Comparison of ENCODE assay signal across 8 mouse cellular contexts in genomic region chr12:113139908-113140615, GRCm38 (mm10). TPM values are rescaled to one million over a fixed set of nuclear protein-coding genes. Genes with fewer than 3 reads are reported as not detected.
DNase-seq lines count a peak whose midpoint lies in the region; ATAC-seq and TF ChIP-seq lines count a peak whose summit lies in the region.

TSS of gene Crip2 (plus strand) at chr12:113140236.

- H3K36me3 ChIP-seq in CH12.LX (replicated peaks in 1 of 2; ENCODE audit: control insufficient read depth in 1 of 2, insufficient read depth in 1 of 2, low read length in 1 of 2): peaks cover 31 to 61% of the 10 kb centered on the region in 2 experiments
- H3K36me3 ChIP-seq in forebrain, embryonic 13.5 days (ENCODE audit: poor library complexity, severe bottlenecking): peaks cover 57% of the 10 kb centered on the region
- peaks cover 39% of the 10 kb centered on the region for H3K36me3 ChIP-seq in heart, postnatal 0 days (replicated peaks; ENCODE audit: control insufficient read depth, insufficient read depth, low read length)
- peaks cover 11% of the 10 kb centered on the region for H3K36me3 ChIP-seq in liver, embryonic 14.5 days (replicated peaks; ENCODE audit: control insufficient read depth, insufficient read depth, low read depth)
- peaks cover 55% of the 10 kb centered on the region for H3K36me3 ChIP-seq in neural tube, embryonic 12.5 days

- H3K4me2 ChIP-seq in CH12.LX (ENCODE audit: insufficient read depth, low read depth, poor library complexity, severe bottlenecking): peak within 1 kb of the TSS; percentile 65
- H3K4me2 ChIP-seq in forebrain, embryonic 13.5 days: peak within 1 kb of the TSS; percentile 84
- peak within 1 kb of the TSS; percentile 91 for H3K4me2 ChIP-seq in heart, postnatal 0 days (ENCODE audit: low read depth, low read length)
- peak within 1 kb of the TSS; percentile 94 for H3K4me2 ChIP-seq in liver, embryonic 14.5 days (ENCODE audit: low read depth)
- H3K4me2 ChIP-seq in neural tube, embryonic 12.5 days (replicated peaks): peak within 1 kb of the TSS; percentile 80

- H3K4me1 ChIP-seq in CH12.LX (ENCODE audit: control insufficient read depth in 1 of 2, insufficient read depth in 2 of 2): peaks cover 0 to 7% of the 10 kb centered on the region in 2 experiments; a peak in 1 of 4 replicates
- peaks cover 48% of the 10 kb centered on the region for H3K4me1 ChIP-seq in forebrain, embryonic 13.5 days
- H3K4me1 ChIP-seq in heart, postnatal 0 days (ENCODE audit: control insufficient read depth, insufficient read depth): peaks cover 43% of the 10 kb centered on the region
- peaks cover 14 to 16% of the 10 kb centered on the region in 2 experiments for H3K4me1 ChIP-seq in liver, embryonic 14.5 days (replicated peaks; ENCODE audit: control insufficient read depth in 2 of 2, insufficient read depth in 2 of 2, low read length in 1 of 2)
- peaks cover 45% of the 10 kb centered on the region for H3K4me1 ChIP-seq in neural tube, embryonic 12.5 days

- DNase-seq in CH12.LX (ENCODE audit: extremely low read depth): no peak
- peak; percentile 58 for DNase-seq in c-Kit-negative CD71-positive TER-119-positive erythroid progenitor cells, embryonic 14.5 days (ENCODE audit: low read depth, low spot score)
- DNase-seq in heart, postnatal 0 days (ENCODE audit: low spot score): peak; percentile 99
- DNase-seq in kidney, postnatal 36 days: peak; percentile 91 to 93
- DNase-seq in liver, embryonic 14.5 days (ENCODE audit: low read depth in 3 of 3, low spot score in 3 of 3): peak; percentile 64 to 77 (median 68)
- DNase-seq in testis, postnatal 14 days (ENCODE audit: low spot score): peak; percentile 89

- TF ChIP-seq RAD21 in CH12.LX (IDR thresholded peaks at IDR 0.05; ENCODE audit: low read depth, low read length): no peak

- H3K27ac ChIP-seq in CH12.LX (ENCODE audit: insufficient read depth, low read depth): no peak within 1 kb of the TSS
- H3K27ac ChIP-seq in forebrain, embryonic 13.5 days: peak within 1 kb of the TSS; percentile 91
- peak within 1 kb of the TSS; percentile 98 for H3K27ac ChIP-seq in heart, postnatal 0 days (ENCODE audit: low read depth)
- no peak within 1 kb of the TSS for H3K27ac ChIP-seq in liver, embryonic 14.5 days
- H3K27ac ChIP-seq in neural tube, embryonic 12.5 days: peak within 1 kb of the TSS; percentile 66

- no peak for TF ChIP-seq POLR2A in CH12.LX (IDR thresholded peaks at IDR 0.05; ENCODE audit: low read depth, low read length)

- no peaks in the 10 kb centered on the region for H3K27me3 ChIP-seq in CH12.LX (replicated peaks)
- no peaks in the 10 kb centered on the region for H3K27me3 ChIP-seq in forebrain, embryonic 13.5 days
- H3K27me3 ChIP-seq in heart, postnatal 0 days (ENCODE audit: control insufficient read depth, insufficient read depth, low read length): no peaks in the 10 kb centered on the region
- H3K27me3 ChIP-seq in liver, embryonic 14.5 days (ENCODE audit: control insufficient read depth, insufficient read depth, low read length): peaks cover 24% of the 10 kb centered on the region
- peaks cover 6% of the 10 kb centered on the region; the same call in 1 of the 2 replicates for H3K27me3 ChIP-seq in neural tube, embryonic 12.5 days (replicated peaks)

- H3K4me3 ChIP-seq in CH12.LX (replicated peaks in 1 of 3; ENCODE audit: low read depth in 2 of 3, low read length in 2 of 3, poor library complexity in 1 of 3): peak within 1 kb of the TSS in 2 of 3 experiments; percentile 20 to 57
- peak within 1 kb of the TSS; percentile 66 for H3K4me3 ChIP-seq in forebrain, embryonic 13.5 days
- peak within 1 kb of the TSS; percentile 88 for H3K4me3 ChIP-seq in heart, postnatal 0 days (ENCODE audit: low read depth, low read length)
- peak within 1 kb of the TSS; percentile 59 to 65 for H3K4me3 ChIP-seq in liver, embryonic 14.5 days (ENCODE audit: insufficient read depth in 1 of 2, low read depth in 2 of 2, low read length in 2 of 2)
- peak within 1 kb of the TSS; percentile 59 for H3K4me3 ChIP-seq in neural tube, embryonic 12.5 days

- peaks cover 23% of the 10 kb centered on the region for H3K9me3 ChIP-seq in CH12.LX (replicated peaks; ENCODE audit: low read length)
- no peaks in the 10 kb centered on the region for H3K9me3 ChIP-seq in forebrain, embryonic 13.5 days (replicated peaks)
- no peaks in the 10 kb centered on the region for H3K9me3 ChIP-seq in heart, postnatal 0 days (replicated peaks; ENCODE audit: control insufficient read depth, low read length)
- no peaks in the 10 kb centered on the region for H3K9me3 ChIP-seq in liver, embryonic 14.5 days (ENCODE audit: control insufficient read depth, low read length)
- no peaks in the 10 kb centered on the region for H3K9me3 ChIP-seq in neural tube, embryonic 12.5 days

- WGBS in forebrain, embryonic 13.5 days: under 1% methylated on average over 54 of the region's 68 CpGs
- under 1% methylated on average over 68 of the region's 68 CpGs for WGBS in heart, postnatal 0 days
- under 1% methylated on average over 64 of the region's 68 CpGs for WGBS in liver, embryonic 14.5 days (ENCODE audit: insufficient replicate concordance)
- under 1% methylated on average over 68 of the region's 68 CpGs for WGBS in neural tube, embryonic 12.5 days

- in situ Hi-C loops in CH12.LX (cut with MboI; ENCODE audit: low pct_ligation_motif_present, low pct_unique_long_range_greater_than_20kb, low sequenced_read_pairs): no loop called here

- no peak for TF ChIP-seq CTCF in CH12.LX (conservative IDR thresholded peaks at IDR 0.05 in 1 of 2, IDR thresholded peaks at IDR 0.05 in 1 of 2; ENCODE audit: low read depth in 2 of 2, low read length in 2 of 2)
- TF ChIP-seq CTCF in heart, postnatal 0 days (IDR thresholded peaks at IDR 0.05; ENCODE audit: low read depth): peak; percentile 44
- TF ChIP-seq CTCF in liver, embryonic 14.5 days (IDR thresholded peaks at IDR 0.05; ENCODE audit: low read depth): no peak; the same call in 1 of the 2 replicates

- TF ChIP-seq EP300 in CH12.LX (IDR thresholded peaks at IDR 0.05; ENCODE audit: low read length): no peak
- TF ChIP-seq EP300 in heart, postnatal 0 days (IDR thresholded peaks at IDR 0.05; ENCODE audit: low read depth): peak; percentile 90
- TF ChIP-seq EP300 in liver, embryonic 14.5 days (IDR thresholded peaks at IDR 0.05; ENCODE audit: low read depth): no peak

- ATAC-seq in forebrain, embryonic 13.5 days: peak; percentile 89
- ATAC-seq in heart, postnatal 0 days (ENCODE audit: insufficient read depth, low read depth): peak; percentile 71
- ATAC-seq in liver, embryonic 14.5 days (ENCODE audit: insufficient read depth): peak; percentile 89
- peak; percentile 90 for ATAC-seq in neural tube, embryonic 12.5 days (ENCODE audit: low FRiP score, low read depth)

- no peak within 1 kb of the TSS for H3K9ac ChIP-seq in CH12.LX (ENCODE audit: insufficient read depth, low read depth)
- peak within 1 kb of the TSS; percentile 82 for H3K9ac ChIP-seq in forebrain, embryonic 13.5 days
- peak within 1 kb of the TSS; percentile 95 for H3K9ac ChIP-seq in heart, postnatal 0 days (replicated peaks; ENCODE audit: low read depth, low read length)
- peak within 1 kb of the TSS; percentile 50 for H3K9ac ChIP-seq in liver, embryonic 14.5 days (replicated peaks)
- peak within 1 kb of the TSS; percentile 64 for H3K9ac ChIP-seq in neural tube, embryonic 12.5 days

- H3K79me2 ChIP-seq in CH12.LX (replicated peaks; ENCODE audit: control insufficient read depth, extremely low read depth, insufficient read depth, poor library complexity, severe bottlenecking): no peaks in the 10 kb centered on the region

- dilution Hi-C loops in CH12.LX (cut with MboI; ENCODE audit: extremely low pct_ligation_motif_present, extremely low pct_unique_long_range_greater_than_20kb, low sequenced_read_pairs): no loop called here

TF ChIP-seq in CH12.LX, 34 proteins besides CTCF, POLR2A, EP300 and RAD21:
- peak; percentile 78 for TF ChIP-seq MXI1 (IDR thresholded peaks at IDR 0.05; ENCODE audit: low read depth, low read length)
- TF ChIP-seq NRF1 (IDR thresholded peaks at IDR 0.05; ENCODE audit: low read depth, low read length): peak; percentile 52; the same call in 1 of the 2 replicates
- TF ChIP-seq SIN3A (IDR thresholded peaks at IDR 0.05; ENCODE audit: low read length): peak; percentile 83
- TF ChIP-seq IRF4 (IDR thresholded peaks at IDR 0.05; ENCODE audit: low read depth, low read length): no peak
- 0 out of 2 replicates have a peak, but pooled peaks have one; percentile 42 for TF ChIP-seq MAZ (IDR thresholded peaks at IDR 0.05; ENCODE audit: low read depth, low read length)
- TF ChIP-seq E2F4 (IDR thresholded peaks at IDR 0.05; ENCODE audit: insufficient replicate concordance, low read depth, low read length): no peak
- peak; percentile 22; the same call in 1 of the 2 replicates for TF ChIP-seq BHLHE40 (IDR thresholded peaks at IDR 0.05; ENCODE audit: low read depth, low read length)

RNA-seq across cellular contexts. Expression of gene Crip2, which starts in this region (rescaled TPM):
- total RNA-seq in CH12.LX (2012; rRNA removed) (6.8 and 7.7 TPM in 2 replicates), CH12.LX (2014; rRNA removed) (0.16 TPM in 1 of 2 replicates, not detected in the other)
- 0.89 and 1.9 TPM in 2 replicates for polyA plus RNA-seq in CH12.LX (2012; ENCODE audit: insufficient read length, low read depth)
- polyA plus RNA-seq in forebrain, embryonic 13.5 days (2015; fragmentation: Nextera tagmentation; extraction: Ambion mirVana): 314 and 328 TPM in 2 replicates
- 1,394 and 1,556 TPM in 2 replicates for total RNA-seq in heart, postnatal 0 days (2014; rRNA removed; ENCODE audit: low replicate concordance)
- 2,321 and 2,395 TPM in 2 replicates for polyA plus RNA-seq in heart, postnatal 0 days (2015; fragmentation: Nextera tagmentation; extraction: Ambion mirVana)
- polyA plus RNA-seq in liver, embryonic 14.5 days (2012; rRNA removed): 29.3 and 37.4 TPM in 2 replicates
- polyA plus RNA-seq in liver, embryonic 14.5 days (2014; fragmentation: Nextera tagmentation; extraction: Ambion mirVana): 35.0 and 38.1 TPM in 2 replicates
- polyA plus RNA-seq in neural tube, embryonic 12.5 days (2016; fragmentation: Nextera tagmentation; extraction: Ambion mirVana): 267 TPM in 2 replicates

Comparison
In these comparisons a context has a peak if more than half of its experiments do, and no peak if none do; other contexts are left out.
1. RNA of gene Crip2 (total RNA-seq): 1,394 to 1,556 TPM in heart, postnatal 0 days; 0.16 to 7.7 TPM in CH12.LX; every median in the first group is over 100 times any median in the second.
2. RNA of gene Crip2 (polyA plus RNA-seq): 2,321 to 2,395 TPM in heart, postnatal 0 days, 314 to 328 TPM in forebrain, embryonic 13.5 days, 267 TPM in neural tube, embryonic 12.5 days and 29.3 to 38.1 TPM in liver, embryonic 14.5 days; 0.89 to 1.9 TPM in CH12.LX; every median in the first group is over 10 times any median in the second.
3. H3K27ac ChIP-seq: peak in forebrain, embryonic 13.5 days (single experiment), heart, postnatal 0 days (single experiment) and neural tube, embryonic 12.5 days (single experiment); none in CH12.LX (single experiment) and liver, embryonic 14.5 days (single experiment).
4. Peak in every context shown above with its lines, with median percentiles within 50 percentile points of each other: H3K4me2 ChIP-seq, H3K4me3 ChIP-seq and ATAC-seq.